Mouse (Mus musculus) urinary bladder, postnatal 10 days (tissue): Measurements from ENCODE around the gene Lypd6b.

Experiments
- DNase-seq: peaks from one replicate; pipeline ENCODE4 v3.0.0; 2022; ENCODE audit warnings: low spot score

Lypd6b gene

GRCm38 (mm10) chr2:49770440-49770839, 17.0 kb upstream of the Lypd6b start:
- no peak for DNase-seq

GRCm38 (mm10) chr2:49771172-49771571, 16.3 kb upstream of the Lypd6b start:
- no peak for DNase-seq

GRCm38 (mm10) chr2:49773194-49773931, 14.1 kb upstream of the Lypd6b start:
- DNase-seq: no peak

GRCm38 (mm10) chr2:49774180-49774579, 13.3 kb upstream of the Lypd6b start:
- DNase-seq: no peak

GRCm38 (mm10) chr2:49775187-49775586, 12.3 kb upstream of the Lypd6b start:
- no peak for DNase-seq

- DNase-seq: no peak
Observed at GRCm38 (mm10) chr2:49775735-49776134, 11.8 kb upstream of the Lypd6b start.

GRCm38 (mm10) chr2:49776407-49776806, 11.1 kb upstream of the Lypd6b start:
- DNase-seq: no peak

- no peak for DNase-seq
Observed at GRCm38 (mm10) chr2:49788051-49788418, 547 bp downstream of the Lypd6b start.

GRCm38 (mm10) chr2:49788643-49789042, 1.2 kb downstream of the Lypd6b start:
- no peak for DNase-seq

GRCm38 (mm10) chr2:49789078-49789477, 1.6 kb downstream of the Lypd6b start:
- DNase-seq: no peak

GRCm38 (mm10) chr2:49789504-49789903, 2.0 kb downstream of the Lypd6b start:
- no peak for DNase-seq

GRCm38 (mm10) chr2:49797444-49798143, 10.1 kb downstream of the Lypd6b start:
- no peak for DNase-seq

- DNase-seq: no peak
Observed at GRCm38 (mm10) chr2:49804448-49804847, 17.0 kb downstream of the Lypd6b start.

- DNase-seq: no peak
Observed at GRCm38 (mm10) chr2:49805736-49806371, 18.4 kb downstream of the Lypd6b start.

- no peak for DNase-seq
Observed at GRCm38 (mm10) chr2:49809496-49809895, 22.0 kb downstream of the Lypd6b start.

GRCm38 (mm10) chr2:49811420-49811819, 23.9 kb downstream of the Lypd6b start:
- DNase-seq: no peak

GRCm38 (mm10) chr2:49811871-49812363, 24.4 kb downstream of the Lypd6b start:
- no peak for DNase-seq

- DNase-seq: no peak
Observed at GRCm38 (mm10) chr2:49813151-49813550, 25.7 kb downstream of the Lypd6b start.

GRCm38 (mm10) chr2:49814011-49814410, 26.5 kb downstream of the Lypd6b start:
- no peak for DNase-seq

GRCm38 (mm10) chr2:49815696-49816320, 28.3 kb downstream of the Lypd6b start:
- no peak for DNase-seq

GRCm38 (mm10) chr2:49816549-49816948, 29.1 kb downstream of the Lypd6b start:
- no peak for DNase-seq

GRCm38 (mm10) chr2:49817151-49817550, 29.7 kb downstream of the Lypd6b start:
- DNase-seq: no peak
